Mouse (Mus musculus) intestine, embryonic 16.5 days (tissue): ENCODE data around the gene Rcor3. TPM values are rescaled to one million over a fixed set of nuclear protein-coding genes. Genes with fewer than 3 reads are reported as not detected.

Experiments
- ATAC-seq: fragments of 200-750 bp; cut with Nextera tagmentation; 2 replicates; pipeline ENCODE4 v1.8.0; 2017; ENCODE audit warnings: moderate TSS enrichment, moderate library complexity
- H3K27ac ChIP-seq: fragments of 300-500 bp; sonication (generic); 2 replicates; pipeline ENCODE4 v1.5.1; 2014; ENCODE audit warnings: mild to moderate bottlenecking, low read length
- H3K27me3 ChIP-seq: fragments of 300-500 bp; sonication (generic); replicated peaks from 2 replicates; pipeline ENCODE4 v1.6.1; 2014; ENCODE audit warnings: low read length, control low read depth, mixed read lengths; ENCODE audit not compliant: control insufficient read depth, insufficient read depth
- H3K36me3 ChIP-seq: fragments of 300-500 bp; sonication (generic); 2 replicates; pipeline ENCODE4 v1.6.1; 2014; ENCODE audit warnings: low read length, control low read depth; ENCODE audit not compliant: control insufficient read depth, insufficient read depth
- H3K4me1 ChIP-seq: fragments of 300-500 bp; sonication (generic); 2 replicates; pipeline ENCODE4 v1.6.1; 2014; ENCODE audit warnings: low read length, control low read depth, mixed read lengths; ENCODE audit not compliant: control insufficient read depth, insufficient read depth
- H3K4me2 ChIP-seq: fragments of 300-500 bp; sonication (generic); 2 replicates; pipeline ENCODE4 v1.6.1; 2014; ENCODE audit warnings: low read depth, low read length, control low read depth
- H3K4me3 ChIP-seq: fragments of 300-500 bp; sonication (generic); 2 replicates; pipeline ENCODE4 v1.5.1; 2014; ENCODE audit warnings: mild to moderate bottlenecking, low read length
- H3K9ac ChIP-seq: fragments of 300-500 bp; sonication (generic); 2 replicates; pipeline ENCODE4 v1.6.1; 2014; ENCODE audit warnings: low read depth, low read length
- H3K9me3 ChIP-seq: fragments of 300-500 bp; sonication (generic); 2 replicates; pipeline ENCODE4 v1.6.1; 2016; ENCODE audit warnings: low read length, control low read depth; ENCODE audit not compliant: control insufficient read depth
- WGBS: fragments of 180-500 bp; shearing (Covaris S2); extraction: QIAGEN DNeasy Blood & Tissue Kit; methylation state at CpG from one replicate; pipeline ENCODE4 v1.1.7; 2014; 5-methylcytosine and 5-hydroxymethylcytosine counted together
- polyA plus RNA-seq: library from polyadenylated mRNA; unstranded; fragments of >200 nt; fragmentation: Nextera tagmentation; extraction: Ambion mirVana; gene quantifications from 2 replicates; pipeline ENCODE4 v1.2.1, GENCODE M21; 2015

The Rcor3 gene
- polyA plus RNA-seq, 1 experiment from 2014 or later: 22.3 TPM

GRCm38 (mm10) chr1:192089208-192090166, 48.4 kb downstream of the Rcor3 start:
- no peaks in the 10 kb centered on the region for H3K27me3 ChIP-seq
- ATAC-seq: no peak
- H3K27ac ChIP-seq: no peak overlapping the region
- H3K36me3 ChIP-seq: no peaks in the 10 kb centered on the region
- no peak overlapping the region for H3K4me2 ChIP-seq
- WGBS: 82% methylated on average over 9 of the region's 9 CpGs
- H3K9me3 ChIP-seq: no peaks in the 10 kb centered on the region
- peaks cover 20% of the 10 kb centered on the region for H3K4me1 ChIP-seq
- H3K4me3 ChIP-seq: no peak overlapping the region
- H3K9ac ChIP-seq: 0 out of 2 replicates have a peak overlapping the region, but pooled peaks have one; percentile 15

- Histone ChIP-seq H3K4me2 (no peak overlapping the region), H3K4me3 (no peak overlapping the region), H3K9ac (no peak overlapping the region), H3K36me3 (no peaks in the 10 kb centered on the region), H3K27me3 (no peaks in the 10 kb centered on the region), H3K9me3 (no peaks in the 10 kb centered on the region), H3K27ac (no peak overlapping the region), H3K4me1 (peaks cover 20% of the 10 kb centered on the region)
- no peak for ATAC-seq
- WGBS: 78% methylated on average over 4 of the region's 4 CpGs
Observed at GRCm38 (mm10) chr1:192088011-192088410, 49.9 kb downstream of the Rcor3 start.

DNA sequence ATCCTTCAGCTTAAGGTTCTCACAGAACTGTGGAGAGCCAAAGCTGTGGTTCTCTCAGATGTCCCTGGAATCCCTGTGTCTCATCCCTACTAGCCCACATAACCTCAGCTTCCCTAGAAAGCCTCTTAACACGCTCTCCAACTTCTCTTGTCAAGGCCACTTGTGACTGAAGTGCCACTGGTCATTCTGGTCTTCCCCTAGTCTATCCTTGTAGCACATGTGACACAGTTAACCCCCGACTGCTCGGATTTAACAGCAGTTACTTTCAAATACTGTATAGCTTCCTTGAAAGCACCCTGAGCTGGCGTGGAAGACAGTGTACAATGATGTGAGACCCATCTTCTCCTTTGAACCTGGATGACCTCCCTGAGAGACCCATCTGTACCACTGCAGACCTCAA, 50.8 kb downstream of the Rcor3 start:
- no peak overlapping the region for H3K4me3 ChIP-seq
- no peaks in the 10 kb centered on the region for H3K9me3 ChIP-seq
- H3K27ac ChIP-seq: no peak overlapping the region
- 75% methylated on average over 4 of the region's 4 CpGs for WGBS
- ATAC-seq: peak; percentile 9
- no peak overlapping the region for H3K9ac ChIP-seq
- no peaks in the 10 kb centered on the region for H3K27me3 ChIP-seq
- no peaks in the 10 kb centered on the region for H3K36me3 ChIP-seq
- H3K4me2 ChIP-seq: no peak overlapping the region
- peaks cover 20% of the 10 kb centered on the region for H3K4me1 ChIP-seq

- no peaks in the 10 kb centered on the region for H3K36me3 ChIP-seq
- WGBS: 81% methylated on average over 12 of the region's 12 CpGs
- peak; percentile 67 for ATAC-seq
Observed at GRCm38 (mm10) chr1:192086279-192087037, 51.4 kb downstream of the Rcor3 start.

DNA sequence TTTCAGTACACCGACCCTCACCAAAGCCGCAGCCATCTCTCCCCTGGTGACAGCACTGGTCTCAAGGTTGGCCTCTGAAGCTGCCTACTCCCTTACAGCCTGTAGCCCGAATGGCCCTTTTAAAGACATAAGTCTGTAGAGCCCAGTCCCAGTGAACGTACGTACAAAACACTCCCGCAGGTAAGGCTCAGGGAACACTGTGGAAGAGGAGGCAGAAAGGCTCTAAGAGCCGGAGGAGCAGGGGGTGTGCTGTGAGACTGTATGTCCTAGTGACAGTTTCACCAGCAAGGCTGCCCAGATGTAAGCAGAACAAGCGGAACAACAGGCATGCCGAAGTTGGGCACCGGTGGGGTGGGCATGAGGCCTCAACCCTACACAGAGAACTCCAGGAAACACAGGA, 52.6 kb downstream of the Rcor3 start:
- H3K9me3 ChIP-seq: peaks cover 12% of the 10 kb centered on the region
- ATAC-seq: no peak
- H3K4me3 ChIP-seq: no peak overlapping the region
- H3K27me3 ChIP-seq: no peaks in the 10 kb centered on the region
- 93% methylated on average over 10 of the region's 10 CpGs for WGBS
- no peak overlapping the region for H3K27ac ChIP-seq
- H3K4me2 ChIP-seq: no peak overlapping the region
- no peaks in the 10 kb centered on the region; the same call in 1 of the 2 replicates for H3K36me3 ChIP-seq
- H3K9ac ChIP-seq: no peak overlapping the region
- peaks cover 12% of the 10 kb centered on the region; the same call in 1 of the 2 replicates for H3K4me1 ChIP-seq

More at GRCm38 (mm10) chr1:192086279-192087037, 51.4 kb downstream of the Rcor3 start:
- Histone ChIP-seq H3K9ac (no peak overlapping the region), H3K9me3 (peaks cover 4% of the 10 kb centered on the region; the same call in 1 of the 2 replicates), H3K4me3 (no peak overlapping the region), H3K27ac (peak overlapping the region; percentile 48; the same call in 1 of the 2 replicates), H3K4me2 (0 out of 2 replicates have a peak overlapping the region, but pooled peaks have one; percentile 3), H3K27me3 (no peaks in the 10 kb centered on the region), H3K4me1 (peaks cover 18% of the 10 kb centered on the region)

DNA sequence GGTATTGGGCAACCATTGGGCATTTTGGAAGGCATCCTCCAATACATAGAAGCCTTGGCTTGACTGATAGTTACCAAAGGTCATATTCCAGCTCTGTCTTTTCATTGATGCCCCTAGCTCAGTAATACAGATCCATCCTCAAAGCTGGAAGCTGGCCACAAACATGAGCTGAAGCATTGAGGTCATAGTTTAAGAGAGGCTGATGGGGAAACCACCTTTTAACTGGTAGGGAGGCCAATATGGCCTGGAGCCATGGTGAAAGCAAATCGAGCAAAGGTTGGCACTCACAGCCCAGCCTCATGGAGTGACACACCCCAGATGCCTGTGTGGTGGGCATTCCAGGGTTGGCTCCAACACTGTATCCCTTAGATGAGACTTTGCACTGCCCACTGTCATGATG, 55.2 kb downstream of the Rcor3 start:
- Histone ChIP-seq H3K27ac (no peak overlapping the region), H3K36me3 (no peaks in the 10 kb centered on the region; the same call in 1 of the 2 replicates), H3K4me3 (no peak overlapping the region), H3K4me1 (peaks cover 26% of the 10 kb centered on the region), H3K27me3 (no peaks in the 10 kb centered on the region), H3K9me3 (peaks cover 12% of the 10 kb centered on the region), H3K9ac (no peak overlapping the region), H3K4me2 (no peak overlapping the region)
- ATAC-seq: no peak
- WGBS: 80% methylated on average over 1 of the region's 1 CpGs

- no peak for ATAC-seq
- WGBS: 90% methylated on average over 2 of the region's 2 CpGs
Observed at GRCm38 (mm10) chr1:192081129-192081528, 56.7 kb downstream of the Rcor3 start.

DNA sequence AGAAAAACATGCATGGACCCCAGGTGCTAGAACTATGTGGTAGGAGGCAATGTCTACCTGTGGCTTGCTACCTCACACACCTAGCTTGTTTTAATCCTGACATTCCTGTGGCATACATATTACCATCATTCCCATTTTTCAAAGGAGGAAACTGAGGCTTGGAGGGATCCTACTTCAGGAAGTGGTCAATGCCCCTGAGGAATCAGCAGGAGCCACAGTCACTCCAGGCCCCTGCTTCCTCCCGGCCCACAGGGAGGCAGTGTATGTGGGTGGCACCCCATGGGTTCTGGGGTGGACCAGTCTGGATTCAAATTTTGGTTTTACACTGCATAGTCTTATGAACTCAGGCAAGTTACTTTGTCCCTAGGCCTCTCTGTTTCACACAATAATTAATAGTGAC, 58.7 kb downstream of the Rcor3 start:
- Histone ChIP-seq H3K27ac (peak overlapping the region; percentile 53), H3K27me3 (no peaks in the 10 kb centered on the region), H3K4me3 (no peak overlapping the region), H3K9ac (no peak overlapping the region), H3K4me2 (no peak overlapping the region), H3K4me1 (peaks cover 29% of the 10 kb centered on the region), H3K36me3 (no peaks in the 10 kb centered on the region; the same call in 1 of the 2 replicates), H3K9me3 (peaks cover 12% of the 10 kb centered on the region)
- ATAC-seq: no peak
- 65% methylated on average over 1 of the region's 1 CpGs for WGBS

More at GRCm38 (mm10) chr1:192081129-192081528, 56.7 kb downstream of the Rcor3 start:
- no peak overlapping the region for H3K27ac ChIP-seq
- no peak overlapping the region for H3K4me2 ChIP-seq
- H3K4me3 ChIP-seq: no peak overlapping the region
- H3K9ac ChIP-seq: no peak overlapping the region
- H3K9me3 ChIP-seq: peaks cover 12% of the 10 kb centered on the region
- no peaks in the 10 kb centered on the region; the same call in 1 of the 2 replicates for H3K36me3 ChIP-seq
- H3K4me1 ChIP-seq: peaks cover 26% of the 10 kb centered on the region
- H3K27me3 ChIP-seq: no peaks in the 10 kb centered on the region

GRCm38 (mm10) chr1:192078406-192078805, 59.5 kb downstream of the Rcor3 start:
- 35% methylated on average over 3 of the region's 3 CpGs for WGBS
- peaks cover 29% of the 10 kb centered on the region for H3K4me1 ChIP-seq
- peaks cover 12% of the 10 kb centered on the region for H3K9me3 ChIP-seq
- peak overlapping the region; percentile 53 for H3K27ac ChIP-seq
- no peaks in the 10 kb centered on the region for H3K27me3 ChIP-seq
- H3K9ac ChIP-seq: no peak overlapping the region
- no peak for ATAC-seq
- no peaks in the 10 kb centered on the region; the same call in 1 of the 2 replicates for H3K36me3 ChIP-seq
- H3K4me2 ChIP-seq: no peak overlapping the region
- H3K4me3 ChIP-seq: no peak overlapping the region
